ENCODE assay signal across 9 mouse cellular contexts in genomic region chr15:102511285-102511833, GRCm38 (mm10). TPM values are rescaled to one million over a fixed set of nuclear protein-coding genes. Genes with fewer than 3 reads are reported as not detected.
DNase-seq lines count a peak whose midpoint lies in the region; ATAC-seq and TF ChIP-seq lines count a peak whose summit lies in the region.
"Had no signal": no experiment of that assay in that cellular context is flagged by ENCODE, and none has a peak within 500 bp of the region (broad histone marks: within the 10 kb centered on the region; RNA-seq: fewer than 3 reads in every experiment).

No protein-coding gene starts in this region.

- H3K36me3 ChIP-seq in forebrain, embryonic 11.5 days (ENCODE audit: control insufficient read depth, insufficient read depth, low read length): no peaks in the 10 kb centered on the region
- H3K36me3 ChIP-seq in limb, embryonic 12.5 days: peaks cover 16% of the 10 kb centered on the region; the same call in 1 of the 2 replicates
- H3K36me3 ChIP-seq in thymus, adult 2 months (ENCODE audit: control insufficient read depth, insufficient read depth, low read length): no peaks in the 10 kb centered on the region

- DNase-seq in left cerebral cortex, adult 2 months (ENCODE audit: extremely low spot score in 1 of 2, low spot score in 2 of 2): peak; percentile 8 to 12
- no peak for DNase-seq in left cerebral cortex, adult 11 months (ENCODE audit: low spot score)
- DNase-seq in forebrain, embryonic 11.5 days (ENCODE audit: low spot score): peak; percentile 67
- DNase-seq in retina, postnatal 1 day: peak; percentile 67
- no peak for DNase-seq in thymus, adult 2 months
- no peak for DNase-seq in lung, postnatal 25 days (ENCODE audit: low spot score)
- DNase-seq in thymus, postnatal 0 days (ENCODE audit: low spot score): no peak

- H3K27ac ChIP-seq in left cerebral cortex, adult 2 months: peak overlapping the region; percentile 93
- peak overlapping the region; percentile 74 for H3K27ac ChIP-seq in forebrain, embryonic 11.5 days (ENCODE audit: low read depth, low read length)
- peak overlapping the region; percentile 87 for H3K27ac ChIP-seq in limb, embryonic 12.5 days
- no peak overlapping the region for H3K27ac ChIP-seq in thymus, adult 2 months (ENCODE audit: control insufficient read depth, insufficient read depth, low read length)

- H3K4me1 ChIP-seq in forebrain, embryonic 11.5 days (replicated peaks; ENCODE audit: control insufficient read depth, insufficient read depth, low read length): peaks cover 19% of the 10 kb centered on the region
- peaks cover 46% of the 10 kb centered on the region for H3K4me1 ChIP-seq in limb, embryonic 12.5 days (replicated peaks)
- H3K4me1 ChIP-seq in thymus, adult 2 months (replicated peaks; ENCODE audit: control insufficient read depth, insufficient read depth, low read length): peaks cover 18% of the 10 kb centered on the region

- TF ChIP-seq POLR2A in thymus, adult 2 months (IDR thresholded peaks at IDR 0.05; ENCODE audit: control insufficient read depth, extremely low read depth, insufficient read depth, low read length, poor library complexity): no peak

- no peaks in the 10 kb centered on the region for H3K9me3 ChIP-seq in forebrain, embryonic 11.5 days (ENCODE audit: control insufficient read depth, low read length)
- H3K9me3 ChIP-seq in limb, embryonic 12.5 days: no peaks in the 10 kb centered on the region

- no peak for ATAC-seq in forebrain, embryonic 11.5 days (replicated peaks; ENCODE audit: low FRiP score)
- ATAC-seq in limb, embryonic 12.5 days (ENCODE audit: insufficient number of reproducible peaks, insufficient read depth, low FRiP score, low TSS enrichment, low read depth): no peak

- peak overlapping the region; percentile 35; the same call in 1 of the 2 replicates for H3K9ac ChIP-seq in forebrain, embryonic 11.5 days (ENCODE audit: low read length)
- H3K9ac ChIP-seq in limb, embryonic 12.5 days (replicated peaks): peak overlapping the region; percentile 61; the same call in 1 of the 2 replicates

- 10% methylated on average over 6 of the region's 6 CpGs for WGBS in forebrain, embryonic 11.5 days
- 6% methylated on average over 6 of the region's 6 CpGs for WGBS in limb, embryonic 12.5 days
- WGBS in thymus, adult 2 months: 70% methylated on average over 6 of the region's 6 CpGs

- TF ChIP-seq CTCF in left cerebral cortex, adult 2 months (IDR thresholded peaks at IDR 0.05): no peak
- TF ChIP-seq CTCF in thymus, adult 2 months (IDR thresholded peaks at IDR 0.05; ENCODE audit: borderline replicate concordance, control insufficient read depth, extremely low read depth, insufficient read depth, low read length, poor library complexity): no peak

- peak overlapping the region; percentile 84 for H3K4me2 ChIP-seq in forebrain, embryonic 11.5 days (ENCODE audit: low read depth, low read length, severe bottlenecking)
- H3K4me2 ChIP-seq in limb, embryonic 12.5 days: peak overlapping the region; percentile 83

- no peaks in the 10 kb centered on the region for H3K27me3 ChIP-seq in forebrain, embryonic 11.5 days (ENCODE audit: control insufficient read depth, insufficient read depth, low read length)
- H3K27me3 ChIP-seq in limb, embryonic 12.5 days: no peaks in the 10 kb centered on the region
- H3K27me3 ChIP-seq in thymus, adult 2 months (ENCODE audit: control insufficient read depth, insufficient read depth, low read length): no peaks in the 10 kb centered on the region

- intact Hi-C loops in left cerebral cortex, adult 2 months (cut with DNase I): no loop called here

- H3K4me3 ChIP-seq in left cerebral cortex, adult 2 months: peak overlapping the region; percentile 75
- no peak overlapping the region for H3K4me3 ChIP-seq in forebrain, embryonic 11.5 days (ENCODE audit: low read depth, low read length)
- peak overlapping the region; percentile 59 for H3K4me3 ChIP-seq in limb, embryonic 12.5 days (replicated peaks)
- H3K4me3 ChIP-seq in thymus, adult 2 months (ENCODE audit: control insufficient read depth, insufficient read depth, low read length): no peak overlapping the region

RNA-seq across cellular contexts. Expression of gene Map3k12, which starts 5.5 kb away (rescaled TPM):
- total RNA-seq in left cerebral cortex, adult 2 months (2021): 10 to 100 TPM; 96.5 to 96.8 TPM
- polyA plus RNA-seq in forebrain, embryonic 11.5 days (2014; fragmentation: Nextera tagmentation; extraction: Ambion mirVana): 25.4 and 28.4 TPM in 2 replicates
- polyA plus RNA-seq in limb, embryonic 12.5 days (2016; fragmentation: Nextera tagmentation; extraction: Ambion mirVana): 23.8 and 26.6 TPM in 2 replicates
- 11.3 and 12.7 TPM in 2 replicates for polyA plus RNA-seq in thymus, adult 2 months (2012; rRNA removed)
- polyA plus RNA-seq in thymus, postnatal 0 days (2015; fragmentation: Nextera tagmentation; extraction: Ambion mirVana): 4.1 and 4.2 TPM in 2 replicates

RNA-seq across cellular contexts. Expression of gene Tarbp2, which starts 6.6 kb away (rescaled TPM):
- 10 to 100 TPM; 32.4 to 36.2 TPM for total RNA-seq in left cerebral cortex, adult 2 months (2021)
- polyA plus RNA-seq in forebrain, embryonic 11.5 days (2014; fragmentation: Nextera tagmentation; extraction: Ambion mirVana): 98.9 and 109 TPM in 2 replicates
- 109 and 111 TPM in 2 replicates for polyA plus RNA-seq in limb, embryonic 12.5 days (2016; fragmentation: Nextera tagmentation; extraction: Ambion mirVana)
- 133 and 166 TPM in 2 replicates for polyA plus RNA-seq in thymus, adult 2 months (2012; rRNA removed)
- polyA plus RNA-seq in thymus, postnatal 0 days (2015; fragmentation: Nextera tagmentation; extraction: Ambion mirVana): 65.5 and 66.3 TPM in 2 replicates

RNA-seq across cellular contexts. Expression of gene Gm10337, which starts 7.8 kb away (rescaled TPM):
- not detected for total RNA-seq in left cerebral cortex, adult 2 months (2021)
- 15.6 TPM in 1 of 2 replicates, not detected in the other for polyA plus RNA-seq in forebrain, embryonic 11.5 days (2014; fragmentation: Nextera tagmentation; extraction: Ambion mirVana)
- polyA plus RNA-seq in limb, embryonic 12.5 days (2016; fragmentation: Nextera tagmentation; extraction: Ambion mirVana): not detected in 2 replicates
- polyA plus RNA-seq in thymus, adult 2 months (2012; rRNA removed): not detected in 2 replicates
- 2.0 TPM in 1 of 2 replicates, not detected in the other for polyA plus RNA-seq in thymus, postnatal 0 days (2015; fragmentation: Nextera tagmentation; extraction: Ambion mirVana)
- polyA plus RNA-seq: large intestine, adult 2 months had no signal

RNA-seq across cellular contexts. Expression of gene Npff, which starts 13.4 kb away (rescaled TPM):
- total RNA-seq in left cerebral cortex, adult 2 months (2021): 1 to 10 TPM; 2.4 to 2.6 TPM
- polyA plus RNA-seq in forebrain, embryonic 11.5 days (2014; fragmentation: Nextera tagmentation; extraction: Ambion mirVana): 0.80 and 2.1 TPM in 2 replicates
- polyA plus RNA-seq in limb, embryonic 12.5 days (2016; fragmentation: Nextera tagmentation; extraction: Ambion mirVana): 2.5 and 3.0 TPM in 2 replicates
- 10.8 and 11.7 TPM in 2 replicates for polyA plus RNA-seq in thymus, adult 2 months (2012; rRNA removed)
- 2.1 and 3.9 TPM in 2 replicates for polyA plus RNA-seq in thymus, postnatal 0 days (2015; fragmentation: Nextera tagmentation; extraction: Ambion mirVana)

RNA-seq across cellular contexts. Expression of gene Pcbp2, which starts 41.0 kb away (rescaled TPM):
- total RNA-seq in left cerebral cortex, adult 2 months (2021): 100 to 1,000 TPM; 497 to 500 TPM
- 236 and 247 TPM in 2 replicates for polyA plus RNA-seq in forebrain, embryonic 11.5 days (2014; fragmentation: Nextera tagmentation; extraction: Ambion mirVana)
- polyA plus RNA-seq in limb, embryonic 12.5 days (2016; fragmentation: Nextera tagmentation; extraction: Ambion mirVana): 230 and 239 TPM in 2 replicates
- polyA plus RNA-seq in thymus, adult 2 months (2012; rRNA removed): 846 and 935 TPM in 2 replicates
- polyA plus RNA-seq in thymus, postnatal 0 days (2015; fragmentation: Nextera tagmentation; extraction: Ambion mirVana): 263 and 265 TPM in 2 replicates

Comparison
In these comparisons a context has a peak if more than half of its experiments do, and no peak if none do; other contexts are left out.
1. DNase-seq: peak in left cerebral cortex, adult 2 months (2 of 2), forebrain, embryonic 11.5 days (single experiment) and retina, postnatal 1 day (single experiment); none in left cerebral cortex, adult 11 months (single experiment), thymus, adult 2 months (single experiment), lung, postnatal 25 days (single experiment) and thymus, postnatal 0 days (single experiment).
2. H3K4me3 ChIP-seq: peak in left cerebral cortex, adult 2 months (single experiment) and limb, embryonic 12.5 days (single experiment); none in forebrain, embryonic 11.5 days (single experiment) and thymus, adult 2 months (single experiment).